Mouse (Mus musculus): ENCODE results near the gene Osbpl8. TPM values are rescaled to one million over a fixed set of nuclear protein-coding genes. Genes with fewer than 3 reads are reported as not detected.

Gene Osbpl8
- total RNA-seq, 2 experiments from 2014 or later = 27.1 to 31.0 TPM

GRCm38 (mm10) chr10:111235289-111235570 is 70.7 kb downstream of the Osbpl8 start:
- no peak for DNase-seq

GRCm38 (mm10) chr10:111237434-111237833 is 72.9 kb downstream of the Osbpl8 start:
- no peak for DNase-seq

DNA sequence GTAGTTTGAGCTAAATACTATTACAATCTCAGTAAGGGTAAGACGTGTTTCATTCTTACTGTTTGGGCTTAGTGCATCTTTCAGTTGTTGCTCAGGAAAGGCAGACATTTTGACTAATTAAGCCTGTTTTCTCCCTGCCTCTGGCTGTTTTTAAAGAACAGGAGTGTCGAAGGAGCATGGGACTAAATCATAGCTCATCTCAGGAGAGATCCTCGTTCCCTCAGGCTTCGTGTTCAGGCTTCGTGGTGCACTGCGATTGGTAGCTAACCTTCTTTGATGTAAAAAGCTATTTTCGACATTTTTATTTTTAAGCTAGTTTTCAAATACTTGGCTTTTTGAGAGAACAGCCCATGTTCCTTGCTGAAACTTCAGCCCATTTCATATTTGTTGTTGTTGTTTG is 78.1 kb downstream of the Osbpl8 start:
- DNase-seq = no peak

DNA sequence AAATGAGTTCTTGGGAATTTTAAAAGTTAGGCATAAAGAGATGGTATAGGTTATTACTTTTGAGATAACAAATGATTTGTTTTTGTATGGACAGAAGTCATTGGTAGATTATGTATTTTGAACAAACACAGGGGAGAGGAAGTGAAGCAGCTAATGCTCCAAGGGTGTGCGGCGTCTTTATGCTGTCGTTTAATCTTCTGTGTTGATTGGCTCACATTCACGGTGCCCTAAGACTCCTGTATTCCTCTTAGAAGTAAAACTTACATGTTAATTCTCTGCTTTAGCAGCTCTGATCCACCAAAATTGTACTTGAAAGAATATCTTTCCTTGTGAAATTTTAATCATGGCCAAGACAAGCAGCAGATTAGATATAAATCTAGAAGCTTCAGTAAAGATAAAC is 83.1 kb downstream of the Osbpl8 start:
- DNase-seq = no peak

DNA sequence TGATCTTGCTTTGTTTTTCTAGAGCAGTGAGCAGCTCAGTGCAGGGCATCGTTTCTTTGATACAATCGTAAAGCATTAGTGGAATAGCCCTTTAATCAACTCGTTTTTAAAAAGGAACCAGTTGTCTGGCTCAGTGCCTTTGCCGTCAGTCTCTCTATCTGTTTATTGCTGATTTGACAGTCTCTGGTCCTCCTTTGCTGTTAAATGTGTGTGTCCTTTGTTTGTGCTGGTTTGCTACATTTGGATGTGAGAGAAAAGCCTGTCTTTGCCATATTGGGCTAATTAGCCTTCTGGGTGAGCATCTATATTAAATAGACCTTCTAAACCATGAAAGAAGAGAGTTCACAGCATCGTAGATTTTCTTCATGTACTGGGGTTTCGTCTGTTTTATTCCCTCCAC is 83.6 kb downstream of the Osbpl8 start:
- DNase-seq = no peak

GRCm38 (mm10) chr10:111250192-111250591 is 85.6 kb downstream of the Osbpl8 start:
- no peak for DNase-seq

- no peak for DNase-seq
Observed at GRCm38 (mm10) chr10:111251666-111252065, 87.1 kb downstream of the Osbpl8 start.

DNA sequence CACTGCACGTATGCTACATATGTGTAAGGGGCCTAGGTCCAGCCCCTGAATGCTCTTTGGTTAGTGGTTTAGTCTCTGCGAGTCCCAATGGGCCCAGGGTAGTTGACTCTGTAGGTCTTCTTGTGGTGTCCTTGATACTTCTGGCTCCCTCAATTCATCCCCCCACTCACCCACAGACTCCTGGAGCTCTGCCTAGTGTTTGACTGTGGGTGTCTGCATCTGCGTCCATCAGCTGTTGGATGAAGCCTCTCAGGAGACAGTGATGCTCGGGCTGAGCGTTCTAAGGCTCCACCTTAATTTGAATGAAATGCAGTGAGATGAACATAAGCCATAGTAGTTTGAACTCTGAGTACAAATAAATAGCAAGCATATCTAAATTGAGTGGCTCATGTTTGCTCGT is 90.7 kb downstream of the Osbpl8 start:
- DNase-seq = no peak

DNA sequence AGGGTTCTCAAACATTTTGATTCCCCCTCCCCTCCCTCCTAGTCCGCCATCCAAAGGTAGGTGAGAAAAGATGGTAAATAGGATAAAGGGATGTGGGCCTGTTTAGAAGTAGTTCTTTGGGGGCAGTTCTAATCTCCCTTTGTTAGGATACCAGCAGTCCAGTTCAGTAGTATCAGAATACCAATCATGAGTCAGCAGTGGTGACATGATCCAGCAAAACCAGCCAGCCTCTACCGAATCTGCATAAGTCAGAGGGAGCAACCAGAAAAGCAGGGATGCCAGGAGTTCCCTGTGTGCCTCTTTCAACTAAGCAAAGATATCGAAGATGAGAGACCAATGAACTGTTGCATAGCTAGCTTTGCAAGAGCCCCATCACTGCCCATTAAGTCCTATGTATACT is 91.6 kb downstream of the Osbpl8 start:
- no peak for DNase-seq

DNA sequence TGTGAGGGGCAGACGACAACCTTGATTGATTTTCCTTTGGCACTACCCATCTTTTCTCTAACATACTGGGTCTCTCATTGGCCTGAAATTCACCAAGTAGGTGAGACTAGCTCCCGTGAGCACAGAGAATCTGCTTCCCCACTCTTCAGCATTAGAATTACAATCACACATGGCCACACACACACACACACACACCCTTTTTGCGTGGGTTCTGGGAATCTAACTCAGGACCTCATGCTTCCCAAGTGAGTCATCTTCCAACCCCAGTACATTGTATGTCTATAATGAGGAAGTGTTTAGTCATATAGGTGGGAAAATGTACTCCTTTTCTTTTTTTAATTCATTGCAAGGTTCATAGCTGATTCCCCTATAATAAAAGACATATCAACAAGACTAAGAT is 92.8 kb downstream of the Osbpl8 start:
- DNase-seq = no peak

DNA sequence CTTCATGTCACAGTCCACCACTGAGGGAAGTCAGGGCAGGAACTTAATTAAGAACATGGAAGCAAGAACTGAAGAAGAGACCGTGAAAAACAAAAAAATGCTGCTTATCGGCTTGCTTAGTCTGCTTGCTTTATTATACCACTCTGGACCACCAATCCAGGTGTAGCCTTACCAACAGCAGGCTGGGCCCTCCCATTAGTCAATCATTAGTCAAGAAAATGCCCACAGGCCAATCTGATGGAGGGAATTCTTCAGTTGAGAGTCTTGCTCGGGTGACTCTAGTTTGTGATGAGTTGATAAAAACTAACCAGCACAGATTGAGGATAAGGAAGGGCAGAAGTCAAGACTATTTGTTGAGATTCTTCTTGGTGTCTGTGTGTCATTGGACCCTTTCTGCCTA is 93.7 kb downstream of the Osbpl8 start:
- no peak for DNase-seq

- DNase-seq = no peak
Observed at GRCm38 (mm10) chr10:111271687-111272086, 107.1 kb downstream of the Osbpl8 start.

GRCm38 (mm10) chr10:111272905-111273304 is 108.4 kb downstream of the Osbpl8 start:
- no peak for DNase-seq

DNA sequence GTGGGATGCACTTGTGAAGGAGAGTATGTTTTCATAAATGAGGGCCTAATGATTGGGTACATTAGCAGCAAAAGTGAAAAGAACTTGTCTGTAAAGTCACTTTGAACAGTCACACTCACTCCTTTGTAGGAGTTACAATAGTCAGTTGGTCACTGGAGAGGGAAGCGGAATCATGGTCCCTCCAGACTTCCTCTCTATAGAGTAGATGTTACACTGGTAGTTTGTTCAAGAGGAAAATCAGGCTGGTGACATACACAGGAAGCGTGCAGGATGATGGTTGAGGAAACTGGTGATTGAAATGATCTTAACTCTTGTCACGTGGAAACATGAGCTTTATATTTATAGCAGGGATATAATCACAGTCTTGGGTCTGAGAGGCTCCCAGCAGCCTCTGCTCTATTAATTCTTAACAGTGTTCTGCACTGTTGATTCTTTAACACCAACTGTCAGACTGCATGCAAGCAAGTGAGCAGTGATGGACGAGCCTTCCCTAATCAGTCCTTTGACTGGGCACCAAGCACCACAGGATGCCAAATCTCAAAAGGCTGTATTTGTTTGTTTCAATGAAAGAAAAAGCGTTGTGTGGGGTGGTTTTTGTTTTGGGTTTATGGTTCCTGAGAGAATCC is 109.0 kb downstream of the Osbpl8 start:
- no peak for DNase-seq

GRCm38 (mm10) chr10:111275822-111276221 is 111.3 kb downstream of the Osbpl8 start:
- no peak for DNase-seq

GRCm38 (mm10) chr10:111297631-111298030 is 133.1 kb downstream of the Osbpl8 start:
- no peak for DNase-seq

GRCm38 (mm10) chr10:111298140-111299098 is 133.9 kb downstream of the Osbpl8 start, which contains the start of gene Bbs10:
Gene Bbs10 (plus strand): TSS chr10:111298679.
- peak; percentile 97 for DNase-seq

DNA sequence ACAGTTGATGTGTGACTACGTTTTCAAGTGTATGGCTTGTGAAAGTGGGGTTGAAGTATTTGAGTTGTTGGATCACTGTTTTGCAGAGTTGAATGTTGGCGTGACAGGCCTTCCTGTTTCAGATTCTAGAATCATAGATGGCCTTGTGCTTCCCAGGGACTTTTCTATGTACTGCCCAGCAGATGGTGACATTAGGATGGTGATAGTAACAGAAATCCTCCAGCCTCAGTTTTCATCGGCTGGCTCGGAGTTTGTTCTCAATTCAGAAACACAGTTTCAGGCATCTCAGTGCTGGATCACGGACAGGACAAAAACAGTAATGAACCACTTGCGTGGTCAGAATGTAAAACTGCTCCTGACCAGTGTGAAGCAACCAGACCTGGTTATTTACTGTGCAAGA is 135.0 kb downstream of the Osbpl8 start:
- peak; percentile 26 for DNase-seq

DNA sequence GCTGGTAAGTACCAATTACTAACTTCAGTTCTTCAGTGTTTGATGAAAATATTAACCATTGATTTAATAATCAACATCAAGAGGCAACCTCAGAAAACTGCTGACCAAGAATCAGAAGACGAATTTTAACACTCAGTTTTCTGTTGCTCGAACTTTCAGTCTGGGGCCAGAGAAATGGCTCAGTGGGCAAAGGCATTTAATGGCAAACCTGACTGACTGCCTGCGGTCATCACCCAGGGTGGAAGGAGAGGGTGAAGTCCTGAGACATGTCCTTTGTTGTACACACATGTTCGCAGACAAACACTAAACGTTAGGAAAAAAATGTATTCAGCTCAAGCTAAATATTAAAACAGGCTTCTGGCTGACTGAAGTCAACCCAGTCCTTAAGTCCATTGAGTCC is 136.5 kb downstream of the Osbpl8 start:
- no peak for DNase-seq

DNA sequence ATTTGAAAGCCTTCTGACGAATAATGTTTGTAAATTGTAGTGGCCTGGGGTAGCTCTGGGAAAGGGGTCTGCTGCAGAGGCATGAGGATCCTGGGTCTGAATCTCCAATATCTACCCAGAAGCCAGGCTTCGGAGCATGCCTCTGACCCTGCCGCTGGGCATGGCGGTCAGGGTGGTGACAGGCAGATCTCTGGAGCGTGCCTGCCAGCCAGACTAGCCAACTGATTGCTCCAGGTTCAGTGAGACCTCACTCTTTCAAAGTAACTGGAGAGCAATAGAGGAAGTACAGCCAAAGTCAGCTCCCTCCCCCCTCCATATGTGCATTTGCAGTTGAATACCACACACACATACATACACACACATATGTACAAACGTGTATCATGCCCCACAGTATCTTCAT is 137.9 kb downstream of the Osbpl8 start:
- no peak for DNase-seq

GRCm38 (mm10) chr10:111308850-111309501 is 144.4 kb downstream of the Osbpl8 start:
- no peak for DNase-seq

GRCm38 (mm10) chr10:111313282-111313681 is 148.7 kb downstream of the Osbpl8 start:
- no peak for DNase-seq

Measured in adrenal gland, postnatal 10 days (tissue).